Mouse (Mus musculus) mature B cell (primary cell): ENCODE results near the gene Miga2.

ENCODE experiments used
- in situ Hi-C: fragments of 300-500 bp; cut with MboI; formaldehyde crosslinking; loops from 2 replicates; pipeline ENCODE4 v1.14.3; 2019

Gene Miga2

GRCm38 (mm10) chr2:30419112-30419511, 55.1 kb downstream of the Miga2 start:
- in situ Hi-C loops: no loop called here

DNA sequence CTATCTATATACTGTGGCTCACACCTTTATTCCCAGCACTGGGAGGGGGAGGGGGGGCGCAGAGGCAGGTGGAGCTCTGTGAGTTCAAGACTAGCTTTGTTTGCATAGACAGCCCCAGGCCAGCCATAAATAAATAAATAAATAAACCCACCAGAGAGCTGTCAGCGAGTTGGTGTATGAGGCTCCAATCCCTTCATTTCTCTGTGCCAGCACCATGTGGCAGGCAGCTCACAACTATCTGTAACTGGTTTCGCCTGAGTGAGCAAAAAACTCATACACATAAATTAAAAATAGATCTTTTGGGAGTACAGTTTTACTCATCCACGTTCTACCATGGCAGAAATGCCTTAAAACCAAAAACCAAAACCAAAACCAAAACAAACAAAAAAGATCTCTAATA, 57.4 kb downstream of the Miga2 start:
- in situ Hi-C loops: no loop called here

DNA sequence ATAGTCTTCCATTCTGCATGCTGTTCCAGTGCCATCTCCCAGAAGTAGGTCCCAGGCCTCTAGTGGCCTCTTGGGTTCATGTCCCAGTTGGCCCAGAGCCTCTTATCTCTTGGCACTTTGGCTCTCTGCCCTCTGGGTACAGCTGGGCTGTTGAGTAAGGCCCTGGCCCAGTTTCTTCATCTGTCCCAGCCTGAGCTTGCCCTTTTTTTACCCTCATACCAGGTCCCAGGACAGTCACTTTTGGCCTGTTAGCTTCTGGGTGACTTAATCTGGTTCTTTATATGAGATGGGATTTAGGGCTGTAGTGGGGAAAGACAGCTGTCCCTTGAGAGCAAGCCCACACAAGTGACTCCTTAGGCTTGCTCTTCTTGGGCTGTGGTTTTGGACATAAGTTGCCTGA, 65.1 kb downstream of the Miga2 start:
- in situ Hi-C loops: no loop called here
